Mouse (Mus musculus) left cerebral cortex, adult 8-10 months (tissue): ENCODE measurements around the gene Serpina7. TPM values are rescaled to one million over a fixed set of nuclear protein-coding genes. Genes with fewer than 3 reads are reported as not detected.

Source experiments
- DNase-seq, 2 experiments: peaks; one replicate each; pipeline ENCODE4 v3.0.0; 2022; ENCODE audit warnings: low spot score in 2 of 2
- total RNA-seq, 4 experiments: library from RNA; stranded (reverse); gene quantifications; 2 replicates each; pipeline ENCODE4 v1.2.4; 2022

Gene Serpina7
- total RNA-seq, result not detected

- no peak for DNase-seq
Observed at GRCm38 (mm10) chrX:139085077-139085476, at the start of gene Serpina7. Gene Serpina7 (minus strand): TSS chrX:139085236.

DNA sequence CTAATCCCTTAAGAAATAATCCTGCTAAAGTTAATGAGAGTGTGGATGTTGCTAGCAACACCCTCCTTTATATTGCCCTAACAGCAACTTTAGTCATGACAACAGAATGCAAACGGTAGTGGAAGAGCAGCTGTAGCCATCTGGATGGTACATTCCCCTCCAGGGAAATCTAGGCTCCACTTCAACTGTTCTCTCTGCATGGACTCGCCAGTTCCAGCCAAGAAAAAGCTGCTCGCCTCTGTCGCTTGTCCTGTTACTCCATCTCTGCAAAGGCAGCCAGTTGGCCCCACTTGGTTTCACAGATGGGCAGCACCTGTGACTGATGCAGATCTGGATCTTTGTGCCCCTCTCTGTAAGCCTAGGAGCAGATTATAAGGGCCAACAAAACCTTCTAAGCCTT lies 49.0 kb upstream of the Serpina7 start:
- DNase-seq, result no peak

- DNase-seq, result no peak
Observed at GRCm38 (mm10) chrX:139097197-139097596, 12.2 kb upstream of the Serpina7 start.

- no peak for DNase-seq
Observed at GRCm38 (mm10) chrX:139085943-139086342, 907 bp upstream of the Serpina7 start, which contains the start of gene 4930513O06Rik. Gene 4930513O06Rik (plus strand): TSS chrX:139086243.

- no peak for DNase-seq
Observed at GRCm38 (mm10) chrX:139078493-139078892, 6.5 kb downstream of the Serpina7 start.

- DNase-seq, result no peak
Observed at GRCm38 (mm10) chrX:139064078-139064477, 21.0 kb downstream of the Serpina7 start.

- no peak for DNase-seq
Observed at GRCm38 (mm10) chrX:139053149-139053548, 31.9 kb downstream of the Serpina7 start.

DNA sequence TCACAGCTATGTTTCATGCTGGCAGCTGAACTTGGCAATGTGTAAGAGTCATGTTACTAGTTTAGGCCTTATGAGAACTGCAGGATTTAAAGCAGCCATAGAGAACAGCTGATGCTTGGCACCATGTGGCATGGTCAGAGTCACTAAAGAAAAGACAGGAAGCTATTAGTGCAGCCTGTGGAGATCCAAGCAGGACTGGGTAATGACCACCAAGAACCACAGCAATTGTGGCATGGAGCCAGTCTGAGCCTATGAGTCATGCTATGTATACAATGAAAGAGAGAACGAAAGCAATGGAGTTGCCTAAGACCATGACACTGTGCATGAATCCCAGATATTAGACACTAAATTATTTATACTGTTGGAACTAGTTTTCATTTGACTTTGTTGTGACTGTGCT lies 33.1 kb downstream of the Serpina7 start:
- DNase-seq, result no peak

GRCm38 (mm10) chrX:139041148-139041547 lies 43.9 kb downstream of the Serpina7 start:
- DNase-seq, result no peak

DNA sequence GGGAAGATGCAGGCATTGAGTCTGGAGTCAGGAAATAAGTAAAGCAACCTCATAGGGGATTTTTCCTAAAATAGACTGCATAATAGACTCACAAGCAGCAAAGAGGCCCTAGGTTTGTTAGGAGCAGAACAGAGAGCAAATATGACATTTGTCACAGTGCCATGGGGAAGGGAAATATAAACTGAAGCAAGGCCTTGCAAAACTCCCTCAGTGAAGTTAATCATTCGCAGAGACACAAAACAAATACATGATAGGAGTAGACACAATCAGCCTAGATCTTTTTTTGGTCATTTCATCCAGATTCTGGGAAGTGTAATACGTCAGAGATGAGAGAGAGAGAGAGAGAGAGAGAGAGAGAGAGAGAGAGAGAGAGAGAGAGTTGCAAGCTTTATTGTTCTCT lies 45.7 kb downstream of the Serpina7 start:
- no peak for DNase-seq

DNA sequence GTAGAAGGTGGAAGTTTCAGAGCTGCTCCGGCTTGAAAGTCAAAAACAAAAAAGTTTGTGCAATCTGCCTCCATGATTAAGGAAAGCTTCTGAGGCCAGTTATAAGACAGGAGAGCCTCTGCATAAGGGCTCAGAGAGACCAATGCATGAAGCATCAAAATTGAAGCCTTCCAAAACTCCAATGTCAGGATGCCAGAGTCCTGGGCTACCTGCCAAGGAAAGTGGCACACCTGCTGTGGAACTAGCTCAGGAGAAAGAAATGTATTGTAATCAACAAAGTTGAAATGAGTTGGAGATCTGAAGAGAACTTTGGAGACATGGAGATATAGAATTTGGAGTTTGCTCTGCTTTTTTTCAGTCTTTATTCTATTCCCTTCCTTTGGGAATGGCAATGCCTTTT lies 47.4 kb downstream of the Serpina7 start:
- DNase-seq, result no peak

Other genes with a start within 250 kb of the Serpina7 start
- gene Nrk, start 170.8 kb downstream of the Serpina7 start, total RNA-seq, result under 1 TPM in 2 of 4 experiments, not detected in 2; 0.07 to 0.11 TPM
- gene 4930513O06Rik, start 1.0 kb upstream of the Serpina7 start, total RNA-seq, result not detected
- not detected for gene 4933428M09Rik, start 94.0 kb upstream of the Serpina7 start, total RNA-seq
- 1 to 10 TPM; 2.7 to 4.5 (median 3.8) TPM for gene Mum1l1, start 124.8 kb upstream of the Serpina7 start, total RNA-seq
- not detected for gene Trap1a, start 248.4 kb upstream of the Serpina7 start, total RNA-seq